Mouse (Mus musculus): ENCODE data around the gene Oosp1. TPM values are rescaled to one million over a fixed set of nuclear protein-coding genes. Genes with fewer than 3 reads are reported as not detected.

The Oosp1 gene
- polyA plus RNA-seq (2014; fragmentation: Nextera tagmentation; extraction: Ambion mirVana): not detected in 2 replicates

DNA sequence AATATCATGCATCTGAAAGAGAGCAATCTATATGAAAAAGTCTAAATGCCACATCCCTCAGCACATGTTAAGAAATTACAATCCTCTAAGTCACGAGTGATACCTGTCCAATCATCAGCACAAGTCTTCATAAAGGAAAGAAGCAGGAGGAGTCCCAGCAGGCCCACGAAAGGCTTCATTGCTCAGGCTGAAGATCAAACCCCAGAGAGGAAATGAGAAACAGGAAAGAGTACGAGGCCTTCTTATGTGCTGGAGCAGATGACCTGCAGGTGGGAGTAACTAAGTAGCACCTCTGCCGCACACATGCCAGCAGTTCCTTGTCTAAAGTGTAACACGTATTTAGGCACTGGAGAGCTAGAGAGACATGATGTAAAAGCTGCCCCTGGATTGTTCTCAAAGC is at the start of gene Oosp1:
Gene Oosp1 (minus strand): TSS at position 312 of the 400 bp plus-strand sequence.
- H3K4me3 ChIP-seq (ENCODE audit: low read depth, low read length): no peak within 1 kb of the TSS
- H3K4me2 ChIP-seq (replicated peaks; ENCODE audit: low read depth, low read length): no peak within 1 kb of the TSS
- H3K27me3 ChIP-seq (ENCODE audit: control insufficient read depth, insufficient read depth, low read length): no peaks in the 10 kb centered on the region
- no peaks in the 10 kb centered on the region for H3K36me3 ChIP-seq (ENCODE audit: control insufficient read depth, insufficient read depth, low read length)
- H3K9ac ChIP-seq (replicated peaks; ENCODE audit: low read depth, low read length): no peak within 1 kb of the TSS
- WGBS: 71% methylated on average over 5 of the region's 5 CpGs
- ATAC-seq (ENCODE audit: insufficient number of reproducible peaks, insufficient read depth, low FRiP score, low read depth): no peak
- no peak within 1 kb of the TSS for H3K27ac ChIP-seq (ENCODE audit: low read length)
- no peaks in the 10 kb centered on the region for H3K4me1 ChIP-seq (ENCODE audit: control insufficient read depth, insufficient read depth, low read length)
- no peaks in the 10 kb centered on the region for H3K9me3 ChIP-seq (ENCODE audit: control insufficient read depth, low read depth, low read length)

DNA sequence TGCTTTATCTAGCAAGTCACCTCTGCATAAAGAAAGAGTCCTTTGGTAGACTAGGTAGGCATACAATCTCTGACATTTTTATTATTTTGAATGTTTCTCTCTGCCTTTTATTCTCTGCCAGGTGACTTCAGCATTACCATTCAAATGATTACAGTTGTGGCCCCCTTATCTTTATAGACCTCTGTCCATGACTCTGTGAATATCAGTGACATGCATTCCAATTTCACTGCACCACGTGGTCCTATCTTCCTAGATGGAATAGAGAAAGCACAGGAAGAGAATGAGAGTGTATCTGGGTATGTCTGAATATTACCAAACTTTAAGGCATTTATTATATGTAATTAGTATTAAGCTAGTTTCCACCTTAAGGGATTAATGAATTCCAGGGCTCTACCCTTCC is 45.5 kb upstream of the Oosp1 start:
- WGBS: 38% methylated on average over 1 of the region's 1 CpGs
- Histone ChIP-seq H3K27ac (ENCODE audit: low read length) (no peak overlapping the region), H3K36me3 (ENCODE audit: control insufficient read depth, insufficient read depth, low read length) (no peaks in the 10 kb centered on the region), H3K4me2 (replicated peaks; ENCODE audit: low read depth, low read length) (no peak overlapping the region), H3K27me3 (ENCODE audit: control insufficient read depth, insufficient read depth, low read length) (no peaks in the 10 kb centered on the region), H3K9me3 (ENCODE audit: control insufficient read depth, low read depth, low read length) (no peaks in the 10 kb centered on the region), H3K4me3 (ENCODE audit: low read depth, low read length) (no peak overlapping the region), H3K4me1 (ENCODE audit: control insufficient read depth, insufficient read depth, low read length) (no peaks in the 10 kb centered on the region), H3K9ac (replicated peaks; ENCODE audit: low read depth, low read length) (no peak overlapping the region)
- no peak for ATAC-seq (ENCODE audit: insufficient number of reproducible peaks, insufficient read depth, low FRiP score, low read depth)

GRCm38 (mm10) chr19:11730278-11730677 is 39.3 kb upstream of the Oosp1 start:
- H3K4me3 ChIP-seq (ENCODE audit: low read depth, low read length): no peak overlapping the region
- ATAC-seq (ENCODE audit: insufficient number of reproducible peaks, insufficient read depth, low FRiP score, low read depth): no peak
- H3K9me3 ChIP-seq (ENCODE audit: control insufficient read depth, low read depth, low read length): no peaks in the 10 kb centered on the region
- H3K4me2 ChIP-seq (replicated peaks; ENCODE audit: low read depth, low read length): no peak overlapping the region
- no peaks in the 10 kb centered on the region for H3K36me3 ChIP-seq (ENCODE audit: control insufficient read depth, insufficient read depth, low read length)
- no peak overlapping the region for H3K9ac ChIP-seq (replicated peaks; ENCODE audit: low read depth, low read length)
- no peaks in the 10 kb centered on the region for H3K27me3 ChIP-seq (ENCODE audit: control insufficient read depth, insufficient read depth, low read length)
- 77% methylated on average over 1 of the region's 1 CpGs for WGBS
- no peaks in the 10 kb centered on the region for H3K4me1 ChIP-seq (ENCODE audit: control insufficient read depth, insufficient read depth, low read length)
- no peak overlapping the region for H3K27ac ChIP-seq (ENCODE audit: low read length)

- Histone ChIP-seq H3K36me3 (ENCODE audit: control insufficient read depth, insufficient read depth, low read length) (no peaks in the 10 kb centered on the region), H3K4me1 (ENCODE audit: control insufficient read depth, insufficient read depth, low read length) (0 out of 2 replicates have a peak, but pooled peaks cover 4% of the 10 kb centered on the region), H3K9ac (replicated peaks; ENCODE audit: low read depth, low read length) (no peak overlapping the region), H3K4me2 (replicated peaks; ENCODE audit: low read depth, low read length) (no peak overlapping the region), H3K4me3 (ENCODE audit: low read depth, low read length) (no peak overlapping the region), H3K9me3 (ENCODE audit: control insufficient read depth, low read depth, low read length) (no peaks in the 10 kb centered on the region), H3K27me3 (ENCODE audit: control insufficient read depth, insufficient read depth, low read length) (no peaks in the 10 kb centered on the region), H3K27ac (ENCODE audit: low read length) (no peak overlapping the region)
- ATAC-seq (ENCODE audit: insufficient number of reproducible peaks, insufficient read depth, low FRiP score, low read depth): no peak
- 91% methylated on average over 5 of the region's 5 CpGs for WGBS
Observed at GRCm38 (mm10) chr19:11727304-11727703, 36.4 kb upstream of the Oosp1 start.

- H3K9me3 ChIP-seq (ENCODE audit: control insufficient read depth, low read depth, low read length): no peaks in the 10 kb centered on the region
- 0 out of 2 replicates have a peak, but pooled peaks cover 4% of the 10 kb centered on the region for H3K4me1 ChIP-seq (ENCODE audit: control insufficient read depth, insufficient read depth, low read length)
- no peak overlapping the region for H3K4me2 ChIP-seq (replicated peaks; ENCODE audit: low read depth, low read length)
- H3K27me3 ChIP-seq (ENCODE audit: control insufficient read depth, insufficient read depth, low read length): no peaks in the 10 kb centered on the region
- no peak for ATAC-seq (ENCODE audit: insufficient number of reproducible peaks, insufficient read depth, low FRiP score, low read depth)
- WGBS: 65% methylated on average over 2 of the region's 2 CpGs
- H3K9ac ChIP-seq (replicated peaks; ENCODE audit: low read depth, low read length): no peak overlapping the region
- no peak overlapping the region for H3K4me3 ChIP-seq (ENCODE audit: low read depth, low read length)
- H3K36me3 ChIP-seq (ENCODE audit: control insufficient read depth, insufficient read depth, low read length): no peaks in the 10 kb centered on the region
- H3K27ac ChIP-seq (ENCODE audit: low read length): no peak overlapping the region
Observed at GRCm38 (mm10) chr19:11725915-11726314, 35.0 kb upstream of the Oosp1 start.

GRCm38 (mm10) chr19:11724275-11724674 is 33.3 kb upstream of the Oosp1 start:
- no peak overlapping the region for H3K27ac ChIP-seq (ENCODE audit: low read length)
- WGBS: 24% methylated on average over 6 of the region's 6 CpGs
- H3K9me3 ChIP-seq (ENCODE audit: control insufficient read depth, low read depth, low read length): no peaks in the 10 kb centered on the region
- no peaks in the 10 kb centered on the region for H3K27me3 ChIP-seq (ENCODE audit: control insufficient read depth, insufficient read depth, low read length)
- H3K4me3 ChIP-seq (ENCODE audit: low read depth, low read length): no peak overlapping the region
- H3K4me2 ChIP-seq (replicated peaks; ENCODE audit: low read depth, low read length): no peak overlapping the region
- no peaks in the 10 kb centered on the region for H3K36me3 ChIP-seq (ENCODE audit: control insufficient read depth, insufficient read depth, low read length)
- ATAC-seq (ENCODE audit: insufficient number of reproducible peaks, insufficient read depth, low FRiP score, low read depth): peak; percentile 82
- no peak overlapping the region for H3K9ac ChIP-seq (replicated peaks; ENCODE audit: low read depth, low read length)
- 0 out of 2 replicates have a peak, but pooled peaks cover 4% of the 10 kb centered on the region for H3K4me1 ChIP-seq (ENCODE audit: control insufficient read depth, insufficient read depth, low read length)

GRCm38 (mm10) chr19:11723870-11724269 is 32.9 kb upstream of the Oosp1 start:
- Histone ChIP-seq H3K27ac (ENCODE audit: low read length) (no peak overlapping the region), H3K4me3 (ENCODE audit: low read depth, low read length) (no peak overlapping the region), H3K27me3 (ENCODE audit: control insufficient read depth, insufficient read depth, low read length) (no peaks in the 10 kb centered on the region), H3K9ac (replicated peaks; ENCODE audit: low read depth, low read length) (no peak overlapping the region), H3K9me3 (ENCODE audit: control insufficient read depth, low read depth, low read length) (no peaks in the 10 kb centered on the region), H3K4me1 (ENCODE audit: control insufficient read depth, insufficient read depth, low read length) (0 out of 2 replicates have a peak, but pooled peaks cover 4% of the 10 kb centered on the region), H3K4me2 (replicated peaks; ENCODE audit: low read depth, low read length) (no peak overlapping the region), H3K36me3 (ENCODE audit: control insufficient read depth, insufficient read depth, low read length) (no peaks in the 10 kb centered on the region)
- WGBS: 45% methylated on average over 2 of the region's 2 CpGs
- ATAC-seq (ENCODE audit: insufficient number of reproducible peaks, insufficient read depth, low FRiP score, low read depth): peak; percentile 56; the same call in 1 of the 2 replicates

DNA sequence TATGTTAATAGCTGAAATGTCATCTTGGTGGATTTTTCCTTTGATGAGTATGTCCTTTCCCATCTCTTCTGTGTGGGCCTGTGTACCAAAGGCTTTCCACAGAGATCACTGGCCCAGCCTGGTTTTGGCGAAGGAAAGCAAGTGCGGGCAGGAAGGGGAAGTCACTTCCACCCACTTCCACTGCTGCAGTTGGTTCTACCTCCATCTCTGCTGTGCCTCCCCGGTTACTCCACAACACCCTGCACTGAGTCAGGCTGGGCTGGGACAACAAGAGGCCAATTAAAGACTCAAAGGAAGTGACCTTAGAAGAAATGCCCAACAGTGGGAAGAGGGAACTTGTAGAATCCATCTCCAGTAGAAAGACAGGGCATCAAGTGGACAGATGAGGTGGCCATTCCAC is 29.1 kb upstream of the Oosp1 start:
- no peak for ATAC-seq (ENCODE audit: insufficient number of reproducible peaks, insufficient read depth, low FRiP score, low read depth)

DNA sequence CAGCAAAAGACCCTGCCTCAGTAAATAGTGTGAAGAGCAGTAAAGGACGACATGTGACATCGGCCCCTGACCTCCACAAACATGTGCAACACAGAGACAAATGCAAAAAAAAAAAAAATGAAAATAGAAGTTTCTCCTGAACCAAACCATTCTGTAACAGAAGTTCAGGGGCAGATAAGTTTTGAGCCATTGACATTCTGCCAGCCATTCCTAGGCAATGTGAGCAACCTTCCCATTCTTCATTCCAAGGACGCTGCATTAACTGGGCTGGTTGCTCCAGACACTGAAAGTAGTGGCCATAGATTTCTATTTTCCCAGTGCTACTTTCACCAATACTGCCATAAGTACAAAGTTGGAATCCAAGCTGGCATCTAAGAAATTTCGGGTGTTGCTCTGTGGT is 21.5 kb upstream of the Oosp1 start:
- Histone ChIP-seq H3K4me3 (ENCODE audit: low read depth, low read length) (no peak overlapping the region), H3K36me3 (ENCODE audit: control insufficient read depth, insufficient read depth, low read length) (no peaks in the 10 kb centered on the region), H3K4me2 (replicated peaks; ENCODE audit: low read depth, low read length) (no peak overlapping the region), H3K9me3 (ENCODE audit: control insufficient read depth, low read depth, low read length) (no peaks in the 10 kb centered on the region), H3K27ac (ENCODE audit: low read length) (no peak overlapping the region), H3K4me1 (ENCODE audit: control insufficient read depth, insufficient read depth, low read length) (no peaks in the 10 kb centered on the region), H3K9ac (replicated peaks; ENCODE audit: low read depth, low read length) (no peak overlapping the region), H3K27me3 (ENCODE audit: control insufficient read depth, insufficient read depth, low read length) (no peaks in the 10 kb centered on the region)
- ATAC-seq (ENCODE audit: insufficient number of reproducible peaks, insufficient read depth, low FRiP score, low read depth): no peak
- 82% methylated on average over 4 of the region's 4 CpGs for whole genome bisulfite sequencing

More for the DNA sequence above, 29.1 kb upstream of the Oosp1 start:
- H3K4me2 ChIP-seq (replicated peaks; ENCODE audit: low read depth, low read length): no peak overlapping the region
- 0 out of 2 replicates have a peak, but pooled peaks cover 4% of the 10 kb centered on the region for H3K4me1 ChIP-seq (ENCODE audit: control insufficient read depth, insufficient read depth, low read length)
- H3K9ac ChIP-seq (replicated peaks; ENCODE audit: low read depth, low read length): no peak overlapping the region
- H3K27me3 ChIP-seq (ENCODE audit: control insufficient read depth, insufficient read depth, low read length): no peaks in the 10 kb centered on the region
- no peak overlapping the region for H3K4me3 ChIP-seq (ENCODE audit: low read depth, low read length)
- H3K27ac ChIP-seq (ENCODE audit: low read length): no peak overlapping the region
- no peaks in the 10 kb centered on the region for H3K9me3 ChIP-seq (ENCODE audit: control insufficient read depth, low read depth, low read length)
- 96% methylated on average over 3 of the region's 3 CpGs for WGBS
- H3K36me3 ChIP-seq (ENCODE audit: control insufficient read depth, insufficient read depth, low read length): no peaks in the 10 kb centered on the region
